Mouse (Mus musculus): Measurements from ENCODE around the gene Dpp9.

DNA sequence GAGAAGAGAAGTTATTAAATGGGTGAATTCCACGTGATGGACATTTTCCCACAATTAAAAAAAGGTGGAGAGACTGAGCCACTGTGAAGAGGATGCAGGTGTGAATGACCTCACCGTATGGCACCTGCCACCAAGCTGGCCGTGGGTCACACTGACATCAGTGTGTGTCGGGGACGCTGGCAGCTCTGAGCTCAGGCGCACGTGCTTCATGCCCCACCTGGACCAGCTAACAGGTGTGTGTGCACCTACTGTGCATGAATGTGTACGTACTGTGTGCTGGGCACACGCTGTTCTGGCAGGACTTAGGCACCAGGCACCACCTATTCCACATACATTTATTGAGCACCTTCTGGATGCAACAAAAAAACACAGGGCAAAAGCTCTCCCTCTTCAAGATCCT lies 74.2 kb downstream of the Dpp9 start:
- no peak for TF ChIP-seq EP300 (IDR thresholded peaks at IDR 0.05; ENCODE audit: low read length)
- no peak for TF ChIP-seq ZC3H11A (IDR thresholded peaks at IDR 0.05; ENCODE audit: low read depth, low read length)
- TF ChIP-seq POLR2A (IDR thresholded peaks at IDR 0.05; ENCODE audit: low read depth, low read length) = no peak
- TF ChIP-seq CTCF (conservative IDR thresholded peaks at IDR 0.05 in 1 of 2, IDR thresholded peaks at IDR 0.05 in 1 of 2; ENCODE audit: low read depth in 2 of 2, low read length in 2 of 2) = no peak
- TF ChIP-seq ZNF384 (IDR thresholded peaks at IDR 0.05; ENCODE audit: low read depth, low read length) = no peak
- TF ChIP-seq MAFK (IDR thresholded peaks at IDR 0.05; ENCODE audit: insufficient replicate concordance, low read length) = no peak
